Mouse (Mus musculus): Measurements from ENCODE around the gene Utp11. TPM values are rescaled to one million over a fixed set of nuclear protein-coding genes. Genes with fewer than 3 reads are reported as not detected.

Gene Utp11
- polyA plus RNA-seq, 1 experiment: 20.7 TPM

- DNase-seq (ENCODE audit: extremely low spot score in 1 of 2, low spot score in 1 of 2): peak in 1 of 2 experiments; percentile 60
Measured at GRCm38 (mm10) chr4:124672347-124673320, 20.8 kb downstream of the Utp11 start.

DNA sequence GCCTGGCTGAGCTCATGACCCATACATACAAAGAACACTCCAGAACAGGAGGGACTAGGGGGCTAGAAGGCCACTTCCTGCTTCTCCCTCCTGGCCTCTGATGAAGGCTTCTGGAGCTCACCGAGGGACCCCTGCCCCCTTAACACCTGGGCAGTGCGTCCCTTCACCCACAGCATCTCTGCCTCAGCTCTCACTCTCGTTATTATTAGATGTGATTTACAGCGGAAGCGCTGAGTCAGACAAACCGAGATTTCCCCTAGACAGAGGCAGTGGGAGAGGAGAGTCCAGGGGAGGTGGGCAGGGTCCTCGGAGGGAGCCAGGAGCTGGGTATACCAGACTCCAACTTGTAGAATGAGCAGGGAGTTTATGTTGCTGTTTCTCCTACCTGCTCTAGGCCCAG is 21.8 kb downstream of the Utp11 start:
- no peak for DNase-seq (ENCODE audit: extremely low spot score in 1 of 2, low spot score in 1 of 2)

- no peak for DNase-seq (ENCODE audit: extremely low spot score in 1 of 2, low spot score in 1 of 2)
Measured at GRCm38 (mm10) chr4:124670232-124670631, 23.2 kb downstream of the Utp11 start.

GRCm38 (mm10) chr4:124668078-124668477 is 25.3 kb downstream of the Utp11 start:
- no peak for DNase-seq (ENCODE audit: extremely low spot score in 1 of 2, low spot score in 1 of 2)

DNA sequence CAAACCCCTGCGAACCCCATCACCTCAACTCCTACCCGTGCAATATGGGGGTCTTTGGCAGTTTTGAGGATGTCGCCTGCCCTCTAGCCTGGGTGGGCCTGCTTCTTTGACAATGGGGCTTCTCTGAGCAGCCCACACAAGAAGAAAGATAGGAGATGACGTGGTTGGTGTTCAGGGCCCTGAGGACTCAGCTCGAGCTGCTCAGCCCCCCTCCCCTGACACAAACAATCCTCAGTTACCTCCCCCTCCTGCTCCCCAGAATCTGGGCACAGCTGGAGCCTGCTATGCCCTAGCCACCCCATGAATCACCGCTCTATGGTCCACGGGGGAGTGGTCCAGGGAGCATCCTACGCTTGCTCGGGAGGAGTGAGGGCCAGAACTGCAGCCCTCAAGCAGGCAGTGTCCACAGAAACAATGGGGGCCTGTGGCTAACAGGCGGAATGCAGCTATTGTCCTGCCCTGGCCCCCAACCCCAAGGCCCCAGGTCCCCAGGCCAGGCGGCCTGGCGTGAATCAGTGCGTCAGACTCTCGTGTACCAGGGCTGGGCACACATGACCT is 25.8 kb downstream of the Utp11 start:
- DNase-seq (ENCODE audit: extremely low spot score in 1 of 2, low spot score in 1 of 2): no peak

GRCm38 (mm10) chr4:124664604-124665003 is 28.8 kb downstream of the Utp11 start:
- DNase-seq (ENCODE audit: extremely low spot score in 1 of 2, low spot score in 1 of 2): no peak

DNA sequence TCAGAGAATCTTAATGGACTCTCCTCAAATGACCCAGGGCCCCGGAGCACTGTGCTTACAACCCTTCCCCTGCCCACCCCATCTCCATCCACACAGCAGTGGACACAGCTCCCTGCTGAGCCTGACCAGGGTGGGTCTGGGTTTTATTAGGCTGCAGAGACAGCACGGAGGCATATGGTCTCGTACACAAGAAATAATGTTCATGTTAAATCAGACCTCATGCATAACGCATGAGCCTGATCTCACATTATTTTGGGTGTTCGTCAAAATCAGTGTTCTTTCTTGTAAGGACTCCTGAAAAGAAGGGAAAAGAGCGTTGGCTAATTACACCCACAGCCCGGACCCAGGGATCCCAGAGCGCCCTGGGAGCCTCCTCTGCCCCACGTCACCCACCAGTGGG is 29.2 kb downstream of the Utp11 start:
- DNase-seq (ENCODE audit: extremely low spot score in 1 of 2, low spot score in 1 of 2): no peak

DNA sequence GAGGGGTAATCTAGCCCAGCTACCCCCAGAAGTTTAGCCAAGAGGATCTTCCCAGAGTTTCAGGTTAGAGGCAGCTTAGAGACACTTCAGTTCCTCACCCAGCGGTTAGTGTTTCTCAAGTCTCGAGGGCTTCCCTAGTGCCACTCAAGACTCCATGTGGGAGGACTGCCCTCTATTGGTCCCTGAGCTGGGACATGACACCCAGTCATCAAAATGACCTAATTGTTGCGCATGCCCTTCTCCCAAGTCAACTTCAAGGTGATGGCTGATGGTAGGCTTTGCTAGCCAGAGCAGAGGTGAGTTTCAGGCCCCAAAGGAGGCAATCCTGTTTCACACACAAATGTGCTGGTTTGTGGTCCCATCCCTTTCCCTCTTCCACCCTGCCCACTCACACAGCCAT is 30.4 kb downstream of the Utp11 start:
- DNase-seq (ENCODE audit: extremely low spot score in 1 of 2, low spot score in 1 of 2): no peak

GRCm38 (mm10) chr4:124660603-124661002 is 32.8 kb downstream of the Utp11 start:
- no peak for DNase-seq (ENCODE audit: extremely low spot score in 1 of 2, low spot score in 1 of 2)

DNA sequence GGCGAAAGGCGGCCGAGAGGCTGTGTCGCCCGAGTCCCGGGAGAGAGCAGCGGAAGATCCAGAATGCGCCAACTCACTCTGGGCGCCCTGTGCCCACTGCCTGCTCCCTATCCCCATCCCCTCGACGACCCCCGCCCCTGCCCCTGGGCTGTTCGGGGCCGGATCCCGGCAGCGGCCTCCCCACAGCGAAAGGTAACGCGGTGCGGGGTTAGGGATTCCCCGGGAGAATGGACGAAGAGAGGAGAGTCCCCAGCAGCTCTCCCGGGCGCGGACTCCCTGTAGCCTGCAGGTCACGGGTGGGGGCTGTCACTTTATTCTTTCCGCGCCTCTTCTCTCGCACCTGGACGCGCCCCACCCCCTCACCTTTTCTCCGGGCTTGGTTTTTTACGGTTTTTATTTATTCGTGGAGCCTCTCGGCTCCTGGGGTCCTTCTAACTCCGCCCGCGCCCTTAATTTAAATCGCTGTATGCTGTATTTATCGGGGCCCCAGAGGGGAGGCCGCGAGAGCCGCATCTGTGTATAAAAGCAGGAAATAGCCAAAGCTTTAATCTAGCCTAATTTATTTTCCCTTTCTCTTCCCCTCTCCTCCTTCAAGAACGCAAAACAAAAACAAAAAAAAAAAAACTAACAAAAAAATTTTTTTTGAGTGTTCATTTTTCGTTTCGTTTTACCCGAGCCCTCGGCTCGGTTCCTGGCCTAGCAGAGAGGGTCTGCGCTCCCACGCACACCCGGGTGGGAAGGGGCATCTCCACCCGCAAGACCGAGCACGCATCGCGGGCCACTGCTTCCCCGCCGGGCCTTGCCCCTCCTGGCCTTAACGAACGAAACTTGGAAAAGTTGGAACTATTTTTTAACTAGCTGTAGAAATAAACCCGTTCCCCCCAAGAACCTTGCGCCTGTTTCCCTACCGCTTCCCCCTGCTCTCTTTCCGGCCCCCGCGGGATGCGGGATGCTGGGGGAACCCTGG is 33.9 kb downstream of the Utp11 start:
- no peak for DNase-seq (ENCODE audit: extremely low spot score in 1 of 2, low spot score in 1 of 2)

DNA sequence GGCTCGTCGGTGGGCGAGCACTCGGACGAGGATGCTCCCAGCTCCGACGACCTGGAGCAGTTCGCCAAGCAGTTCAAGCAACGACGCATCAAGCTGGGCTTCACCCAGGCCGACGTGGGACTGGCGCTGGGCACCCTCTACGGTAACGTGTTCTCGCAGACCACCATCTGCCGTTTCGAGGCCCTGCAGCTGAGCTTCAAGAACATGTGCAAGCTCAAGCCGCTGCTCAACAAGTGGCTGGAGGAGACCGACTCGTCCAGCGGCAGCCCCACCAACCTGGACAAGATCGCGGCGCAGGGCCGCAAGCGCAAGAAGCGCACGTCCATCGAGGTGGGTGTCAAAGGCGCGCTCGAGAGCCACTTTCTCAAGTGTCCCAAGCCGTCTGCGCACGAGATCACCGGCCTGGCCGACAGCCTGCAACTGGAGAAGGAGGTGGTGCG is 35.0 kb downstream of the Utp11 start:
- no peak for DNase-seq (ENCODE audit: extremely low spot score in 1 of 2, low spot score in 1 of 2)

DNA sequence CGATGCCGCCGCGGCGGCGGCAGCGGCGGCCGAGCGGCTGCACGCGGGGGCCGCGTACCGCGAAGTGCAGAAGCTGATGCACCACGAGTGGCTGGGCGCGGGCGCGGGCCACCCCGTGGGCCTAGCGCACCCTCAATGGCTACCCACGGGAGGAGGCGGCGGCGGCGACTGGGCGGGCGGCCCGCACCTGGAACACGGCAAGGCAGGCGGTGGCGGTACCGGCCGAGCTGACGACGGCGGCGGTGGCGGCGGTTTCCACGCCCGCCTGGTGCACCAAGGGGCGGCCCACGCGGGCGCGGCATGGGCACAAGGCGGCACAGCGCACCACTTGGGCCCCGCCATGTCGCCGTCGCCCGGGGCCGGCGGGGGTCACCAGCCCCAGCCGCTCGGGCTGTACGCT is 35.6 kb downstream of the Utp11 start:
- no peak for DNase-seq (ENCODE audit: extremely low spot score in 1 of 2, low spot score in 1 of 2)

DNA sequence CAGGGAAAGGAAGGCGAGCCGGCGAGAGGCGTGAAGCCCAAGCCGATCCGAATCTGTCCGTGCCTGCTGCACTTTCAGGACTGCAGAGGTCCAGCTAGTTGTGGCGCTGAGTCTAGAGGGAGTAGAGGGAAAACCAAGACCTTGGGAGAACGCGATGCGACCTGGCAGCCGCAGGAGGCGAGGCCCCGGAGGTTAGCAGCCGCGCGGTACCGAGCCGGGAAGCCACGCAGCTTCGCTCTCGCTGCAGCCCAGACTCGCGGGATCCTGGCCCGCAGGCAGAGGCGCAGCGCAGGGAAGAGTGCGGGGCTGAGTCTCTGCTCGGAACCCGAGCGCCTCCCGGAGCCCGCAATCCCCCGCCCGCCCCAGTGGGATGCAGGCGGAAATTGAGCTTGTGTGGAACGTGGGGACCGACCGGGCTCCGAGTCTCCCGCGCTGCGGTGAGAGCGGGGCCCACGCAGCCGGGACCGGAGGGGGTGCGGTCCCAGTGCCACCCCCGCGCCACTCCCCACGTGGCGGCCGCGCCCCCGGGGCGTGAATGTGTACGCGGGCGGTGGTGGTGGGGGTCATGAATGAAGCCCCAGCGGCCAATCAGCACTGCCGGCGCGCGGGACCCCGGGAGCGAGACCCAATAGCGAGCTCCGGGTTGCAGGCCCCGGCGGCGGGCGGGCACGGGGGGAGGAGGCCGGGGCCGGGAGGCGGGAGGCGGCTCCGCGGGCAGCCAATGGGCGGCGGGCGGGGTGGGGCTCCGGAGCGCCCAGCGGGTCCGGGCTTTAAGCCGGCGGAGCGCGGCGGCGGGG is 36.3 kb downstream of the Utp11 start:
- peak; percentile 76 to 88 for DNase-seq (ENCODE audit: extremely low spot score in 1 of 2, low spot score in 1 of 2)

- no peak for DNase-seq (ENCODE audit: extremely low spot score in 1 of 2, low spot score in 1 of 2)
Measured at GRCm38 (mm10) chr4:124656518-124656853, 36.9 kb downstream of the Utp11 start, which contains the start of gene Pou3f1. Gene Pou3f1 (plus strand): TSS chr4:124656807.

GRCm38 (mm10) chr4:124652886-124653285 is 40.5 kb downstream of the Utp11 start:
- DNase-seq (ENCODE audit: extremely low spot score in 1 of 2, low spot score in 1 of 2): no peak

GRCm38 (mm10) chr4:124647909-124648308 is 45.5 kb downstream of the Utp11 start:
- DNase-seq (ENCODE audit: extremely low spot score in 1 of 2, low spot score in 1 of 2): no peak

DNA sequence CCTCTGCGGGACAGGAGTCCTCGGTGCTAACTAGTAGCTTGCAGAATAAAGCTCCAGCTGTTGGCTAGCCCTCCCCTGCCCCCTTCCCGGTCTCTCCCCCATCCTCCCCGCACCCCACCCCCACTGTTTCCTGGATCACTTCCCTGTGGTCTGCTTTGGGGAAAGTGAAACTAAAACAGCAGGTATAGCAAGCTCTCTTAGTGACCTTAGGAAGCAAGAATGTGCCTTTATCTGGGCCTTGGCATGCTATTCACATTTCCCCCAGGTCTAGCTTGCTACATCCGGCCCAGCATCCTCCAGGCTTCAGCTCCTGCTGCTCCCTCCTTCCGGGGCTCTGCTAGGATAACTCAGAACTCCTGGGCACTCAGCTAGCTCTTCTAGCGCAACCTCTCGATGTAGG is 46.8 kb downstream of the Utp11 start:
- DNase-seq (ENCODE audit: extremely low spot score in 1 of 2, low spot score in 1 of 2): no peak

DNA sequence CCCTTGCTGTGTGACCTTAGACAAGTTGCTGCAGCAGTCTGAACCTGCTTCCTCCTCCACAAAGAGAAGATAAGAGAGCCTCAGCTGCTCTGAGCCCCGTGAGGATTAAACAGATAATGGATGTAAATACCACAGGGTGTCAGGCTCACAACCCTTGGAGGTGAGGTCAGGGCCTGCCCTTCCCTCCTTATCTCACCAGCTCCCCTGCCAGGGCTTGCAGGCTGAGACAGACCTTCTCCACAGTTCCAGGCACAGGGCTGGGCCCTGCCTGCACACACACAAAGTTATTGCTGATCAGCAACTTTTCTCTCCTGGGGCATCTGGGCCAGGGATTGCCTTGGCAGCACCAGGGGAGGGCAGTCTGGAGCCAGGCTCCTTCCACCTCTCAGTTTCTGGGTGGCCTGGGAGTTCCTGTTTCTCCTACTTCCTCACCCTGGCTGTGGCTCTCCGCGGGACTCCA is 48.4 kb downstream of the Utp11 start:
- no peak for DNase-seq (ENCODE audit: extremely low spot score in 1 of 2, low spot score in 1 of 2)

DNA sequence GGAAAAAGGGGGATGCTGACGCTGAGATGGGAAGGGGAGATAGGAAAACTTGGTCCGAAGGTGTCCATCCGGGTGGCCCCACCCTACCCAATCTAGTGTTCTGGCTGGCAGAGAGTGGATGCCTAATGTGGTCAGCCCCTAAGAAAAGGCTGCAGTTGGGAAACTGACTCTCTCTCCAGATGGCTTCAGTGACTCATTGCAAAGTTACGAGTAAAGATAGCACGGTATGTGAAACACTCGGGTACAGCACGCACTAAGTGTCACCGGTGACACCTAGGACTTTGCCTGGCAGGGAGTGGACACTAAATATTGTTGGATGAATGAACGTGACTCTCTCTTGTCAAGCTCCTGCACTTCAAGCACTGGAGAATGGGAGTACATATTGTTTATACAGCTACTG is 49.5 kb downstream of the Utp11 start:
- no peak for DNase-seq (ENCODE audit: extremely low spot score in 1 of 2, low spot score in 1 of 2)

GRCm38 (mm10) chr4:124639715-124640114 is 53.7 kb downstream of the Utp11 start:
- DNase-seq (ENCODE audit: extremely low spot score in 1 of 2, low spot score in 1 of 2): no peak
